Mouse (Mus musculus) MEL (cell line): ENCODE measurements around the gene Col2a1. TPM values are rescaled to one million over a fixed set of nuclear protein-coding genes. Genes with fewer than 3 reads are reported as not detected.

Experiments
- DNase-seq: peaks from one replicate; pipeline ENCODE4 v3.0.0; 2011; ENCODE audit warnings: low read depth, low spot score
- H3K27ac ChIP-seq: 2 replicates; pipeline ENCODE4 v1.5.1; 2012; ENCODE audit warnings: low read depth, mild to moderate bottlenecking, control low read depth, low read length, moderate library complexity; ENCODE audit not compliant: control insufficient read depth
- H3K27me3 ChIP-seq, 2 experiments: fragments of 150-350 bp in 1 of 2; sonication (generic) in 1 of 2; 2 replicates each; pipeline ENCODE4 v1.6.1; 2012; ENCODE audit warnings: low read length in 2 of 2, mild to moderate bottlenecking in 2 of 2, improper control_type of control experiment in 1 of 2, moderate library complexity in 1 of 2; ENCODE audit not compliant: insufficient read depth in 2 of 2, control insufficient read depth in 1 of 2
- H3K36me3 ChIP-seq, 2 experiments: 2 replicates each; pipeline ENCODE4 v1.6.1; 2012 to 2014; ENCODE audit warnings: low read length in 2 of 2, improper control_type of control experiment in 1 of 2, inconsistent platforms in 1 of 2, mild to moderate bottlenecking in 1 of 2; ENCODE audit not compliant: insufficient read depth in 2 of 2, control insufficient read depth in 1 of 2
- H3K4me1 ChIP-seq, 2 experiments: fragments of 150-350 bp in 1 of 2; sonication (generic) in 1 of 2; 2 replicates each; pipeline ENCODE4 v1.6.1; 2012; ENCODE audit warnings: low read length in 2 of 2, improper control_type of control experiment in 1 of 2, mild to moderate bottlenecking in 1 of 2; ENCODE audit not compliant: insufficient read depth in 2 of 2, control insufficient read depth in 1 of 2
- H3K4me3 ChIP-seq, 2 experiments: fragments of 150-350 bp in 1 of 2; sonication (generic) in 1 of 2; 2 replicates each; pipeline ENCODE4 v1.5.1; 2012; ENCODE audit warnings: low read depth in 2 of 2, low read length in 2 of 2, mild to moderate bottlenecking in 2 of 2, moderate library complexity in 2 of 2, control low read depth in 1 of 2, improper control_type of control experiment in 1 of 2; ENCODE audit not compliant: control insufficient read depth in 1 of 2, insufficient read depth in 1 of 2
- H3K79me2 ChIP-seq: 2 replicates; pipeline ENCODE4 v1.6.1; 2012; ENCODE audit warnings: mild to moderate bottlenecking, low read length, moderate library complexity; ENCODE audit not compliant: control insufficient read depth, poor library complexity, insufficient read depth
- H3K9ac ChIP-seq: 2 replicates; pipeline ENCODE4 v1.6.1; 2012; ENCODE audit warnings: low read depth, mild to moderate bottlenecking, control low read depth, low read length, moderate library complexity; ENCODE audit not compliant: control insufficient read depth, poor library complexity, severe bottlenecking
- H3K9me3 ChIP-seq: fragments of 150-350 bp; sonication (generic); replicated peaks from 2 replicates; pipeline ENCODE4 v1.6.1; 2012; ENCODE audit warnings: mild to moderate bottlenecking, low read length, improper control_type of control experiment, moderate library complexity; ENCODE audit not compliant: insufficient read depth
- BHLHE40 ChIP-seq: IDR thresholded peaks from 2 replicates; pipeline ENCODE4 v1.6.1; 2012; ENCODE audit warnings: low read depth, mild to moderate bottlenecking, inconsistent platforms, low read length, improper control_type of control experiment, borderline replicate concordance
- CHD1 ChIP-seq: IDR thresholded peaks from 2 replicates; pipeline ENCODE4 v1.6.1; 2012; ENCODE audit warnings: low read depth, mild to moderate bottlenecking, inconsistent platforms, low read length, improper control_type of control experiment
- CHD2 ChIP-seq: IDR thresholded peaks from 2 replicates; pipeline ENCODE4 v1.6.1; 2011; ENCODE audit warnings: low read length, improper control_type of control experiment
- CTCF ChIP-seq, 3 experiments: IDR thresholded peaks in 2 of 3; conservative IDR thresholded peaks in 1 of 3; 2 replicates each; pipeline ENCODE4 v1.5.1; 2011 to 2012; ENCODE audit warnings: low read length in 3 of 3, low read depth in 2 of 3, mild to moderate bottlenecking in 2 of 3, improper control_type of control experiment in 1 of 3, inconsistent platforms in 1 of 3, mixed read lengths in 1 of 3, moderate library complexity in 1 of 3; ENCODE audit not compliant: control insufficient read depth in 1 of 3, insufficient read depth in 1 of 3, poor library complexity in 1 of 3, severe bottlenecking in 1 of 3
- ELF1 ChIP-seq: IDR thresholded peaks from 2 replicates; pipeline ENCODE4 v1.6.1; 2014; ENCODE audit warnings: low read depth, mild to moderate bottlenecking, inconsistent platforms, low read length, improper control_type of control experiment, moderate library complexity
- GATA1 ChIP-seq: IDR thresholded peaks from 2 replicates; pipeline ENCODE4 v1.6.1; 2011; ENCODE audit warnings: low read depth, low read length, improper control_type of control experiment
- MAX ChIP-seq: IDR thresholded peaks from 2 replicates; pipeline ENCODE4 v1.6.1; 2011; ENCODE audit warnings: low read length, improper control_type of control experiment
- MAZ ChIP-seq: IDR thresholded peaks from 2 replicates; pipeline ENCODE4 v1.6.1; 2012; ENCODE audit warnings: low read depth, mild to moderate bottlenecking, inconsistent platforms, low read length, improper control_type of control experiment
- MEF2A ChIP-seq: IDR thresholded peaks from 2 replicates; pipeline ENCODE4 v1.6.1; 2014; ENCODE audit warnings: low read depth, mild to moderate bottlenecking, inconsistent platforms, low read length, improper control_type of control experiment; ENCODE audit not compliant: poor library complexity, insufficient replicate concordance, severe bottlenecking; ENCODE audit errors: extremely low read depth
- MXI1 ChIP-seq: IDR thresholded peaks from 2 replicates; pipeline ENCODE4 v1.6.1; 2011; ENCODE audit warnings: mild to moderate bottlenecking, low read depth, low read length, improper control_type of control experiment
- NELFE ChIP-seq: IDR thresholded peaks from 2 replicates; pipeline ENCODE4 v1.6.1; 2011; ENCODE audit warnings: low read depth, low read length, improper control_type of control experiment
- NRF1 ChIP-seq: IDR thresholded peaks from 2 replicates; pipeline ENCODE4 v1.6.1; 2014; ENCODE audit warnings: low read depth, mild to moderate bottlenecking, inconsistent platforms, low read length, improper control_type of control experiment, moderate library complexity; ENCODE audit not compliant: poor library complexity, insufficient read depth, severe bottlenecking
- POLR2AphosphoS2 ChIP-seq: IDR thresholded peaks from 2 replicates; pipeline ENCODE4 v1.6.1; 2011; ENCODE audit warnings: low read length, improper control_type of control experiment
- RCOR1 ChIP-seq: IDR thresholded peaks from 2 replicates; pipeline ENCODE4 v1.6.1; 2012; ENCODE audit warnings: low read depth, mild to moderate bottlenecking, inconsistent platforms, low read length, improper control_type of control experiment
- SIN3A ChIP-seq: IDR thresholded peaks from 2 replicates; pipeline ENCODE4 v1.6.1; 2012; ENCODE audit warnings: low read length, improper control_type of control experiment, inconsistent platforms
- TAL1 ChIP-seq: IDR thresholded peaks from 2 replicates; pipeline ENCODE4 v1.6.1; 2012; ENCODE audit warnings: mild to moderate bottlenecking, inconsistent platforms, low read length, moderate library complexity, mixed read lengths
- TBP ChIP-seq: IDR thresholded peaks from 2 replicates; pipeline ENCODE4 v1.8.0; 2011; ENCODE audit warnings: low read depth, low read length, improper control_type of control experiment
- TCF12 ChIP-seq: IDR thresholded peaks from 2 replicates; pipeline ENCODE4 v1.6.1; 2014; ENCODE audit warnings: low read depth, mild to moderate bottlenecking, inconsistent platforms, low read length, improper control_type of control experiment, moderate library complexity
- ZKSCAN1 ChIP-seq: IDR thresholded peaks from 2 replicates; pipeline ENCODE4 v1.6.1; 2012; ENCODE audit warnings: low read depth, mild to moderate bottlenecking, inconsistent platforms, low read length, improper control_type of control experiment, moderate library complexity
- ZNF384 ChIP-seq: IDR thresholded peaks from 2 replicates; pipeline ENCODE4 v1.6.1; 2012; ENCODE audit warnings: low read depth, mild to moderate bottlenecking, inconsistent platforms, low read length, improper control_type of control experiment
- polyA plus RNA-seq, 2 experiments: library from polyadenylated mRNA; stranded (reverse) in 1 of 2; unstranded in 1 of 2; fragments of >175 nt in 1 of 2; fragments of >200 nt in 1 of 2; gene quantifications; 2 replicates each; pipeline versions ENCODE4 v1.2.1 to v1.2.4; 2012; ENCODE audit warnings: low replicate concordance in 2 of 2, low read depth in 1 of 2; ENCODE audit not compliant: insufficient read length in 2 of 2, insufficient read depth in 1 of 2, missing spikeins in 1 of 2
- total RNA-seq: library from RNA; depleted of rRNA; stranded (reverse); fragments of 300-350 nt; gene quantifications from 2 replicates; pipeline ENCODE4 v1.2.3, GENCODE M21; 2012

Gene Col2a1
- total and polyA plus RNA-seq, 3 experiments = 0.04 TPM; not detected in 1

DNA sequence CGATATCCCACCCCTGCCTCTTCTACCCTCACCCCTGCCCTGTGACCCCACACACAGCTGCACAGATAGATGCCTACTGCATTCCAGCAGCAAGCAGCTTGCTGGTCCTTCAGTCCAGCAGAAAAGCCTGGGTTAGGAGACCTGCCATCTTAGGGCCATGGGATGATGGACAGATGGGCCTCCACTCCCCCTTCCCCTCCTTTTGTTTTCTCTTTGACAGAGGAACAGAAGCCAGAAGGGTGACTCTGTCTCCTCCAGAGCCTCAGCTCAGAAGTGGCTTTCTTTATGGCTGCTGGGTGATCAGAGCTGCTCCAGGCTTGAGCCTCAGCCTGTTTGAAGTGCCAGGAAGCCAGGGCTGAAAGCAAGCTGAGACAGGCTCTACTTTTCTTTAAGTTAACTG, 15.0 kb downstream of the Col2a1 start:
- no peak overlapping the region for H3K27ac ChIP-seq
- H3K27me3 ChIP-seq = peaks cover 0 to 1% of the 10 kb centered on the region in 2 experiments; a peak in 1 of 4 replicates
- DNase-seq = no peak
- no peak for TF ChIP-seq MEF2A
- TF ChIP-seq TAL1 = no peak
- no peak for TF ChIP-seq CTCF (IDR thresholded peaks at IDR 0.05 in 2 of 3, conservative IDR thresholded peaks at IDR 0.05 in 1 of 3; ENCODE audit: control insufficient read depth in 1 of 3, insufficient read depth in 1 of 3, low read depth in 2 of 3, low read length in 3 of 3, poor library complexity in 1 of 3, severe bottlenecking in 1 of 3)
- no peak for TF ChIP-seq CHD2
- no peak for TF ChIP-seq CHD1
- TF ChIP-seq MAZ = no peak
- no peak for TF ChIP-seq SIN3A
- no peak for TF ChIP-seq NRF1
- no peak for TF ChIP-seq RCOR1
- TF ChIP-seq MAX = no peak
- no peak for TF ChIP-seq ELF1
- no peak for TF ChIP-seq TBP
- no peak for TF ChIP-seq BHLHE40
- no peak for TF ChIP-seq GATA1
- no peak for TF ChIP-seq ZNF384
- TF ChIP-seq NELFE = no peak
- TF ChIP-seq ZKSCAN1 = no peak
- no peak for TF ChIP-seq TCF12
- TF ChIP-seq, all 39 proteins: peak for 0
- H3K9ac ChIP-seq = no peak overlapping the region
- no peak overlapping the region for H3K4me3 ChIP-seq
- no peaks in the 10 kb centered on the region for H3K79me2 ChIP-seq
- no peaks in the 10 kb centered on the region for H3K36me3 ChIP-seq
- no peaks in the 10 kb centered on the region for H3K9me3 ChIP-seq
- peaks cover 0 to 3% of the 10 kb centered on the region in 2 experiments; a peak in 1 of 4 replicates for H3K4me1 ChIP-seq

DNA sequence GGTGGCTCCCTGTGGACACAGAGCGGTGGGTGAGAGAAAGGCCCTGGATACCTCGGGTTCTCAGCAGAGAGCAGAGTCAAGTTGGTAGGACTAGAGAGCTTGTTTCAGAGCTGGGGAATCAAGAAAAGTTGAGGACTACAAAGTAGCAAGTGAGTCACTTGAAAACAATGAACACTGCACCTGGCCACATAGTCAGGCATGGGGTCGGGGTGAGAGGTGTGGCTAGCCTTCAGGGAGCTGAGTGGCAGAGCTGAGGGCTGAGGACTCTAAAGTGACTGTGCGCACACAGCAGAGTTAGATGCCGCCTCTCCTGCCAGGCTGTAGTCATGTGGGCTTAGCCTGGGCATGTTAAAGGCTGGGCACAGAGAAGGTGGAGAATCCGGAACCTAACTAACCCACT, 22.9 kb downstream of the Col2a1 start:
- Histone ChIP-seq H3K9me3 (no peaks in the 10 kb centered on the region), H3K27me3 (peaks cover 0 to 1% of the 10 kb centered on the region in 2 experiments; a peak in 1 of 4 replicates), H3K79me2 (no peaks in the 10 kb centered on the region), H3K4me1 (no peaks in the 10 kb centered on the region), H3K4me3 (no peak overlapping the region), H3K9ac (no peak overlapping the region), H3K27ac (no peak overlapping the region), H3K36me3 (no peaks in the 10 kb centered on the region)
- DNase-seq = no peak
- no peak for TF ChIP-seq MXI1
- no peak for TF ChIP-seq POLR2AphosphoS2
